Mouse (Mus musculus): ENCODE measurements around the gene Gtdc1.

Gtdc1 gene

DNA sequence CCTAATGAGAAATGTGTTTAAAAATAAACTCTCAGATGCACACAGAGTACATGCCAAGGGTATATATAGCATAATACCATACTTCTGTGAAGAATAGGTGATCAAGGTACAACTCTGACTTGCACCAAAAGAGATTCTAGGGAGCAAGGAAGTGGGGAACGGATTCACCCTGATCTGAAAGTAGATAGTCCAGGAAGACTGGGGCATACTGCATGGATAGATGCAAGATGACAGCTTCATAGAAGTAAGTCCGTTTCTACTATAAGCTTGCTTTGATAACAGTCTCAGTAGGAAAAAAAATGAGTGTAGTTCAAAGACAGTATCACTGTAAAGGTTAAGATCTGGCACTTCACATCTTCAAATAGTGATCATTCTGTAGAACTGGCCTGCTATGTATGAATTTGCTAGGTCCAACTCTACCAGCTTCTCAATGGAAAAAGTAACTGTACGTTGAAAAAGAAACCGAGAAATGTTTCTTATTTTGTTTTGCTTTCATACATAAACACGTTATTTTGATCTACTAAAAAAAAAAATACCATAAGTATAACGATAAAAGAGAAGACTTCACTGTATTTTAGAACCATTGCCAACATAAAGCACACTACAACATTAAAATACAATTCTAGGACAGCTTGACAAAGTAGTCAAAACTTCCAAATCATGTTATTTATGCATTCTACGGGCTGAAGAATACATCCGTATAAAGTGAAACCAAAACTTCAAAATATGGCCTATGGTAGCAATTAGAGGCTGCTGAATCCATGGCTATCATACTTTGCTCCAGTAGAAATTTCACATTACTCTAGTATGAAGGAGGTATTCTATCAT lies 4.2 kb downstream of the Gtdc1 start:
- DNase-seq = no peak

- no peak for DNase-seq
Observed at GRCm38 (mm10) chr2:44922500-44922899, 5.0 kb downstream of the Gtdc1 start.

DNA sequence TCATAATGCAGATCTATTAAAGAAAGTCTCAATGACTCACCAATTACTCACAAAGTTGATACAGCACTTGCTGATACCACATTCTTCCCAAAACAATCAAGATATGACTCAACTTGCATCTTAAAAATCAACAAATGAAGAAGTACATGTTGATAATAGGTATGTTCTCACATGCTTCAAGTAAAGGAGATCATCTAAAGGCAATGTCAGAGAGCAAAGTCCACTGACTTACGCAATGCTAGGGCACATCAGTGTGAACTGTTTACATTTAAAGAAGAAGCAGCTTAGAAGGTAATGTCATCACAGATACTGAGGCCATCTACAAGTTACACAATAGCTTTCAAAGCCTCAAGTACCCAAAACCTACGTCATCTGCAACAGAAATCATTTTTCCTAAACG lies 7.0 kb downstream of the Gtdc1 start:
- DNase-seq = no peak

- no peak for DNase-seq
Observed at GRCm38 (mm10) chr2:44919326-44919725, 8.1 kb downstream of the Gtdc1 start.

- DNase-seq = no peak
Observed at GRCm38 (mm10) chr2:44918737-44919136, 8.7 kb downstream of the Gtdc1 start.

GRCm38 (mm10) chr2:44916286-44916685 lies 11.2 kb downstream of the Gtdc1 start:
- DNase-seq = no peak

GRCm38 (mm10) chr2:44897801-44898200 lies 29.7 kb downstream of the Gtdc1 start:
- no peak for DNase-seq

DNA sequence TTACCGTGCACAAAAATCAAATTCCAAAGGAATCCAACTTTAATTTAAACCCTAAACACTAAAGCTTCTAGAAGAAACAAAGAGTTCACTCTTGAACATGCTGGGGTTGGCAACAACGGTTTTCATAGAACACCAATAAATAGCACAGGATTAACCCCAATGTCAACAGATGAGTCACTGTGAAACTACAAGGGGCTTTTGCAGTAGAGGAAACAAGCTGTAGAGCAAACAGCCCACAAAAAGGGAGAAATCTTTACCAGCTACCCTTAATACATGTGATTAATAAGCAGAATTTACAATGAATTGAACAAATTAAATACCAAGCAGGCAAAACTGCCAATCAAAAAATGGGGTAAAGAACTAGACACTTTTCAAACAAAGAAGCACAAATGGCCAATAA lies 53.7 kb downstream of the Gtdc1 start:
- no peak for DNase-seq

GRCm38 (mm10) chr2:44864726-44865125 lies 62.7 kb downstream of the Gtdc1 start:
- DNase-seq = no peak

DNA sequence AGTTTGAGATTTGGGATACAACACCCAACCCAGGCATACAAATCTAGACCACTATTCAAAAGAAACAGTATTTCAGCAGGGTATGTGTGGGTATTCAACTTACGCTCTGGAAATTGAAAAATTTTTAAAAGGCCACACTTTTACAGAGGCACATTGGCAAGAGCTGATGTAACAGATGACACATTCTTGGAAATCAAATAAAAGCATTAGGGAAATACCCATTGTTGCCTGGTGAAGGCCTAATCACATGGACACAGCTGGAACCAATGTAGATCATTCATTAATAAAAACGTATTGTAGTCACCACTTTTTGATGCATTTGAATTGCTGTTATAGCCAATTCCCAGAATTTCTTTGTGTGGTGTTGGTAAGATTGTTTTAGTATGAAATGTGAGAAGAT lies 73.0 kb downstream of the Gtdc1 start:
- DNase-seq = no peak

GRCm38 (mm10) chr2:44849666-44850065 lies 77.8 kb downstream of the Gtdc1 start:
- DNase-seq = no peak

DNA sequence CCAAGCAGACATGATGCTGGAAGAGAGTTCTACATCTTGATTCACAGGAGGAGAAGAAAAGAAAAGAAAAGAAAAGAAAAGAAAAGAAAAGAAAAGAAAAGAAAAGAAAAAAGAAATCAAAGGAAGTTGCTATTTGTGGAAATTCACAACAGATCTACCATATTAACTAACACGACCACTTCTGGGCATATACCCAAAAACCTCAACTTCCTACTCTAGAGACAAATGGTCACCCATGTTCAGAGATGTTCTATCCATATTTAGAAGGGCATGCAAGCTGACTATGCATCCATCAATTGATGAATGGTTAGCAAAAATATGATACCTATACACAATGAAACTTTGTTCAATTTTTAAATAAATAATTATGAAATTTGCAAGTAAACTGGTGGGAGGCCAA lies 79.3 kb downstream of the Gtdc1 start:
- DNase-seq = no peak

DNA sequence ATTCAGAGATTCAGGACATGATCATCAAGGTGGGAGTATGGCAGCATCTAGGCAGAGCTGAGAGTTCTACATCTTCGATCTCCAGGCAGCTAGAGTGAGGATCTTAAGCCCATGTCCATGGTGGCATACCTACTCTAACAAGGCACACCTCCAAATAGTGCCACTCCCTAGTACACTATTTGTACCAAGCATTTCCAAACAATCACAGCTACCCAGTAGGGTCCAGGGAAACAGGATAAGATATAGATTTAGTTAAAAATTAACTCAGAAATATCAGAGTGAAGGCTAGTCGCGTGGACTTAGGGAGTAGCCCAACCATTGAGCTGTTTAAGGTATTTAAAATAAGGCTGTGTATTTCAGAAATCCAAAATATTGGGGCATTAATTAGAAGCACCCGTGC lies 82.0 kb downstream of the Gtdc1 start:
- DNase-seq = no peak

GRCm38 (mm10) chr2:44829753-44830152 lies 97.7 kb downstream of the Gtdc1 start:
- DNase-seq = no peak

GRCm38 (mm10) chr2:44829346-44829745 lies 98.1 kb downstream of the Gtdc1 start:
- DNase-seq = no peak

DNA sequence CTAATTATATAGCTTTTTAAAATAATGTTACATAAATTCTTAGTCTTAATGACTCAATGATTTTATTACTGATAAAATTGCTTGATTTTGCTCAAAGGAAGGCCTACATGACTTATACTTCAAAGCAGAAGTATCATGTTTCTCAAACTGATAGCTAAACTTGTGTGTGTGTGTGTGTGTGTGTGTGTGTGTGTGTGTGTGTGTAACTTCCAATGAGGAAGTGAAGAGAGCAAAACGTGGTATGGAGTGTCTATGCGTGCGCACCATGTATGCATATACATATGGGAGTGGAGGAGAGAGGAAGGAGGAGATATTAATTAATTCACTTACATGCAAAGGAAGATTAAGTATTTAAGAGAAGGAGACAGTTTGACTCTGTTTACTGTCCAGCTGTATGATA lies 100.8 kb downstream of the Gtdc1 start:
- no peak for DNase-seq

- DNase-seq = no peak
Observed at GRCm38 (mm10) chr2:44817787-44818186, 109.7 kb downstream of the Gtdc1 start.

DNA sequence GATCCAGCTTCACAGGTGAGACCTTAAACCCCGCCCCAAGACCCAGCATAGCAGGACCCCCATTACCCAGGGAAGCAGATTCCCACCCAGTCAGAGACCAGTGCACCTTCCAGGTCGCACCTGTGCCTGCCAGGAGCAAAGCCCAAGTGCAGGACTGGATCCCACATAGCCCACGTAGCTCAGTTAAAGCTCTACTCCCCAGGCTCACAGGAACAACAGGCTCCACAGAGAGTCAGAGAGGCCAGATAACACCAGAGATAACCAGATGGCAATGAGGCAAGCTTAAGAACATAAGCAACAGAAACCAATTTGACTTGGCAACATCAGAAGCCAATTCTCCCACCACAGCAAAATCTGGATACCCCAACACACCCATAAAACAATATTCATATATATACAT lies 113.7 kb downstream of the Gtdc1 start:
- DNase-seq = no peak

- DNase-seq = no peak
Observed at GRCm38 (mm10) chr2:44804497-44804896, 123.0 kb downstream of the Gtdc1 start.

- no peak for DNase-seq
Observed at GRCm38 (mm10) chr2:44801361-44801760, 126.1 kb downstream of the Gtdc1 start.

DNA sequence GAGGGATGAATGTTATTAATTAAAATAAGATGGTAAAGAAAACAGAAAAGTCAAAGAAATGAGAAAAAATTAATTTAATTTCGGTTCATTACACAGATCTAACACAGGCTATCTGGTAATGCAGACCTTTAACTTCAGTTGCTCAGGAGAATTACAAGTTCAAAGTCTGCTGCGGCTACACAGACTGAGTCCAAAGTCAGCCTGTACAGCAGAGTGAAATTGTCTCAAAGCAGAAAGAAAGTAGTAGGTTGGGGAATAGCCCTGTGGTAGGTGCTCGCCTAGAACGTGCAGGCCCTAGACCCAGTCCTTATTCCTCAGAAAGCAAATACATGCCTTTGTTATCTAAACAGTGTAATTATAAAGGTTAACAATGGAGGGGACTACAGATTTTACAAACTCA lies 135.6 kb downstream of the Gtdc1 start:
- DNase-seq = no peak

GRCm38 (mm10) chr2:44791134-44791533 lies 136.3 kb downstream of the Gtdc1 start:
- no peak for DNase-seq

- no peak for DNase-seq
Observed at GRCm38 (mm10) chr2:44782746-44783145, 144.7 kb downstream of the Gtdc1 start.

- no peak for DNase-seq
Observed at GRCm38 (mm10) chr2:44780961-44781360, 146.5 kb downstream of the Gtdc1 start.

DNA sequence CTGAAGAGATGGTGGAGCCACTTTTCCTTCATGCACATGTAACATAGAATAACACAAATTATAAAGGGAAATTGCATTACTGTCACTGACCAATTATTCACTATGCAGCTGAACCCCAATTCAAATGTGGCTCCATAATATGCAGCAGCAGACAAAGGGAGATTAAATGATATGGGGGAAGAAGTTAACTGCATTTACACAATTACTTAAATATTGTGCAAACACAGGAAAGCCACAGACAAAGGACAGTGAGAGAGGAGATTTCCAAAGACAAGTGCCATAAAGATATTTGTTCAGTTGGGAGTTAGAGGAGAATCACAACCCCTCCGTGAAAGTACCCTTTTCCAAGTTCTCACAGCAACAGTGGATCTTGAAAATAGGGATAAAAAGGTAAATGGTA lies 163.6 kb downstream of the Gtdc1 start:
- DNase-seq = no peak

All from right cerebral cortex, postnatal 14 days (tissue).